Mouse (Mus musculus) testis, adult 2 months (tissue): ENCODE measurements around the gene Ccdc171.

Experiments used
- CTCF ChIP-seq: fragments of 200-500 bp; IDR thresholded peaks from 2 replicates; pipeline ENCODE4 v1.5.1; 2012; ENCODE audit warnings: low read depth, mild to moderate bottlenecking, inconsistent platforms, low read length, moderate library complexity; ENCODE audit not compliant: control insufficient read depth, insufficient read depth, insufficient replicate concordance
- POLR2A ChIP-seq: fragments of 200-500 bp; IDR thresholded peaks from 2 replicates; pipeline ENCODE4 v1.6.1; 2012; ENCODE audit warnings: low read depth, mild to moderate bottlenecking, inconsistent platforms, low read length, moderate library complexity; ENCODE audit not compliant: control insufficient read depth

GRCm38 (mm10) chr4:83485250-83485649, 40.1 kb upstream of the Ccdc171 start:
- TF ChIP-seq CTCF (no peak), POLR2A (no peak)
